Mouse (Mus musculus): ENCODE data around the gene Zfp566. TPM values are rescaled to one million over a fixed set of nuclear protein-coding genes. Genes with fewer than 3 reads are reported as not detected.
"Not testable (repeated sequence)": the region's sequence is repeated elsewhere in the genome, so short reads cannot be mapped to it uniquely, and the experiment has no call there.

Zfp566 gene
- 1 to 10 TPM; 1.8 to 2.2 TPM for total RNA-seq (2021)
- long read RNA-seq, experiment 1, partial matches to known transcripts = 0 of 2 reads
- long read RNA-seq, experiment 1, other reads (novel, unspliced or antisense) = 0 of 2 reads
- long read RNA-seq, experiment 2, partial matches to known transcripts = 0 of 4 reads
- long read RNA-seq, experiment 2, other reads (novel, unspliced or antisense) = 1 of 4 reads

GRCm38 (mm10) chr7:30090092-30090969 is at the start of gene Zfp566, which contains the start of gene Gm26920:
Gene Zfp566 (minus strand): TSS chr7:30090527.
Gene Gm26920 (minus strand): TSS chr7:30090410.
- peak; percentile 96 for DNase-seq

- DNase-seq = no peak
These were observed 46.5 kb upstream of the Zfp566 start for GRCm38 (mm10) chr7:30136826-30137225.

DNA sequence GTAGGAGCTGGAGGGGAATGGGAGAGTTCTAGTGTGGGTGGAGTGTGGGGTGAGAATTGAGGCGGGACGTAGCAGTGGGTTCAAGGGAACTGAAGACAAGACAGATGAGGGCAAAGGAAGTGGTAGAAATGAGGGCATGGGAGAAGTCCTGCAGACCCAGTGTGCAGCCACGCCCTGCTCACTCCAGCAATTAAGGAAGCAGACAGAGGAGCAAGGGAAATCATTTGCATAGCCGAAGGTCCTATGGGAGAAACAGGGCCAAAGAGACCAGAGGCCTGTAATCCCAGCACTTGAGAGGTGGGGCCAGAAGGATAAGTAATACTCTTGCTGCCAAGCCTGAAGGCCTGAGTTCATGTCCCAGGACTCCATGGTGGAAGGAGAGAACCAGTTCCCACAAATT is 42.1 kb upstream of the Zfp566 start:
- no peak for DNase-seq

DNA sequence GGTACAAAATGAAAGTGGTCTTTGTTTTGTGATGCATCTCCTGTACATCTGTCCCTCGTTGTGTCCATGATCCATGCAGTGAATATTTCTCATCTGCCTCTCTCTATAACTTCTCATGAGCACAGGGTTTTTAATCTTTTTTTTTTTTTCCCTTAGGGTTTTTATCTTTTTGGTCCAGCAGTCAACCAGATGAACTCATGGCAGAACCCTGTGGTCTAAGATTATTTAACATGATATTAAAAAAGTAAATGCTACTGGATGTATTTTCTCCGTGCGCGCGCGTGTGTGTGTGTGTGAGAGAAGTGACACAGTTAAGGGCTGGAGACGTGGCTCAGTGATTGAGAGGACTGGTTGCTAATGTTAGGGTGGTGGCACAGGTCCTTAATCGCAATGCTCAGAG is 39.6 kb upstream of the Zfp566 start:
- no peak for DNase-seq

DNA sequence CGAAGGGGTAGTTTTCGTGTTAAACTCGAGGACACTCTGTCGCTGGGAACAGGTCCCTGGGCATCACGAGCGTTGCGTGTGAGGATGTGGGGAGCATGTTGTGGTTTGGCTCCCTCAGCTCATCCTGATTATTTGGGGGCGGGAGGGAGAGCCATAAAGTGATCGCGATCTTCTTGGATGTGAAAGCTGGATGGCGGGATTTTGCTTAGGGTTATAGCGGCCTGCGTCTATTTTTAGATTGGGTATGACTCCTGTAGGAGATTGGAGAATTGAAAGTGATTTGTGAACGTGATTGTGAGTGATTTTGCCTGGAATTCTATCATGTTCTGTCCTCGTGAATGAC is 31.8 kb upstream of the Zfp566 start:
- DNase-seq = no peak

DNA sequence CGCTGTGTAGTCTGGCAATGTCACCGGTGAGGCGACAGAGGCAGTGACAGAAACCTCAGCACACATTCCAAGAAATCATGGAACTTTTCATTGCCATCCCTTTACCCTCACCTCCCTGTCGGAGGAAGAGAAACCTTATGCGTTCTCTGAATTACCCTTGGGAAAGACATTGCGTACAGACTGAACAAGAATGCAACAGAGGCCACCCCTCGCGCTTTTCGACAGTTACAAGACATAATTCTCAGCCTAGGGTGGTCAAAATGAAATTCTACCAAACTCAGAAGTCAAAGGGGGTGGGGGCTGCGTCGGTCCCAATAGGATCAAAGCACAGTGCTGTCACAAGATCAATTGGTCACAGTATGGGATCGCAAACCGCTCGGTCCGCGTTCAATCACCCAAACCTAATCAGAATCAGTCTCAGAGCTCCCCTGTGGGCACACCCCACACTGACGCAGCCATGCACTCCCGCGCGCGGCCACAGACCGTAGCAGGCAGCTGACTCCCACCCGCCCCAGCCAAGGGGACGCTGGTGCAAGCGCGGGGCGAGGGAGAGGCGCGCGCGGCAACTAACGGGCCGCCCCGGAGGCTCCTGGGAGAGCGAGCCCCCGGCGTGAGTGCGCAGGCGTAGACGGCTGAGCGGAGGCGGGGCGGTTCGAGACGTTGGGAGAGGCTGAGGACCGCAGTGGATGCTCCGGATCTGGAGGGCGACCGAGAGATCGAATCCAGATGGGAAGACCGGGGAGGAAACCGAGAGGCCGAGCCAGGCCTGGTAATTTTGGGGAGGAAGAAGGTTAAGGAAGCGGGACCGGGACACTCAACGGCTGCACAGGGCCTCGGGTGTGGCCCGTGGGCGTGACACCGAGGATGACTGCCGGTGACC is 31.2 kb upstream of the Zfp566 start, which contains the start of gene Zfp382:
Gene Zfp382 (plus strand): TSS at position 635 of the 880 bp plus-strand sequence.
- DNase-seq = peak; percentile 95

- DNase-seq = not testable (repeated sequence)
These were observed 27.6 kb upstream of the Zfp566 start for GRCm38 (mm10) chr7:30117935-30118334.

DNA sequence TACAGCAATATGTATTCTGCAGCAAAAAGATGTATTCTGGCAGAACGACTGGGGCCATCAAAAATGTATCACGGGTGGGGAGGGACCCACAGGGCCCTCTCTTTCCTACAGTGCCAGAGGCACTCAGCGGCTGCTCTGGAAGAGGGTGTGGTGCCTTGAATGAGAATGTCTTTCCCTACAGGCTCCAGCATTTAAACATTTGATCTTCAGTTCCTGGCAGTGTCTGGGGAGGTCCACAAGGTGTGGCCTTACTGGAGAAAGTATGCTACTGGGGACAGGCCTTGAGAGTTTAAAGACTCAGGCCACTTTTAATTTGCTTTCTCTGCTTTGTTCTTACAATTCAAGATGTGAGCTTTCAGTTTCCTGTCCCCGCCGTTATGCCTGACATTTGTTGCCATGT is 25.7 kb upstream of the Zfp566 start:
- no peak for DNase-seq

GRCm38 (mm10) chr7:30099297-30099696 is 9.0 kb upstream of the Zfp566 start:
- DNase-seq = no peak

- DNase-seq = peak; percentile 23
These were observed 5.3 kb upstream of the Zfp566 start for GRCm38 (mm10) chr7:30095551-30096125.

GRCm38 (mm10) chr7:30094646-30095429 is 4.5 kb upstream of the Zfp566 start, which contains the start of gene Zfp260:
Gene Zfp260 (plus strand): TSS chr7:30094777.
- DNase-seq = peak; percentile 91

- DNase-seq = no peak
These were observed 3.6 kb upstream of the Zfp566 start for GRCm38 (mm10) chr7:30093918-30094415.

- DNase-seq = no peak
These were observed 2.3 kb upstream of the Zfp566 start for GRCm38 (mm10) chr7:30092666-30093065.

- DNase-seq = no peak
These were observed 751 bp upstream of the Zfp566 start for GRCm38 (mm10) chr7:30090970-30091585.

- DNase-seq = no peak
These were observed 922 bp downstream of the Zfp566 start for GRCm38 (mm10) chr7:30089405-30089804.

DNA sequence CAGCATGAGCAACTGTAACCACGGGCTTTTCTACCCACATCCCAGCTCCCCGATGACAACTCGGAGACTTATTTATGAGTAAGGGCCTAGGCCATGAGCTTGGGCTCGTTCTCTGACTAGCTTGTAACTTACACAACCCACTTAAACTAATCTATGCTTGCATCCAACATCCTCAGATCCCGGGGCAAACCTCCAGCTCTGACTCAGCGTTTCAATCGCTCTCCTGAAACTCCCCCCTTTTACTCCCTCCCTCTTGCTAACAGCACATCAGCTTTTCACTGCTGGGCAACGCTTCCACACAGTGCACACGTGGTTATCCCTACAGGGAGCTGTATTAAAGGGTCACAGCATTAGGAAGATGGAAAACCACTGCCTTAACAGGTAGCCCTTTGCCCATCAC is 3.8 kb downstream of the Zfp566 start:
- DNase-seq = no peak

DNA sequence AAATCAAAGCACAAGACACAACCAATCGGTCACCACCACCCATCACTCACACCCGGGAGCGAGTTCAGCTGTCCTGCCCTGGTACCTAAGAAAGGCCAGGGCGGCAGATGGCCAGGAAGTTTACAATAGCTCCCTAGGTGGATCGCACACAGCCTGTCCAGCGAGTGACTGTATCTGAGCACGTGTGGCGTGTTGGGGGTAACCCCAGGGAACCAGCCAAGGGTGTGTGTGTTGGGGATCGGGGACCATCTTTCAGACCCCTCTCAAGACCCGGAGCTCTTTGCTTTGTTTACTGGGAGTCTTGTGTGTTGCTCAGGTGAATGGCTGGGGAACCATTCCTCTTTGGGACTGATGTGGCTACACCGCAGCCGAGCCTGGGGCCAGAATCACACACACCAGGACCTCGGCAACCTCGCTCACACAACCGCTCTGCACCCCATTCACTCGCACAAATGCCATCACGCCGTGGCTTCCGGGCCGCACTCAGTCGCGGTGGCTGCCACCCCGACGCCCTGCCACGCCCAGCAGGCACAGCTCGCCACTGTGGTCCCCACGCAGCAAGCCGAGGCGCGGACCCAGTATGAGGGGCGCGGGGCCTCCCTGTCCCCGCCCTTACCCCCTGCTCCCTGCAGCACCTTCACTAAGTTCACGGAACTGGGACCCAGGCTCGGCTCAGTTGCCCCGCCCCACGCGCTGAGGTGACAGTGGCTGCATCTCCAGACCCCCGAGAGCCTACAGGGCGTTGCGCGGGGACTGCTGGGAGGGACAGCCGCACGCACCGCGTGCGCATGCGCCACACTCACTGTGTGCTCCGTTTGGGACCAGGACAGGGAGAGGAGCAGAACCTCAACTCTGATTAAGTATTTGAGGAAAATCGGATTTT is 17.9 kb downstream of the Zfp566 start, which contains the start of gene Zfp82:
Gene Zfp82 (minus strand): TSS at position 755 of the 883 bp plus-strand sequence.
- DNase-seq = peak; percentile 88

GRCm38 (mm10) chr7:30064622-30065021 is 25.7 kb downstream of the Zfp566 start:
- DNase-seq = no peak

GRCm38 (mm10) chr7:30062478-30062877 is 27.8 kb downstream of the Zfp566 start:
- DNase-seq = peak; percentile 12
